Mouse (Mus musculus) forebrain, embryonic 16.5 days (tissue): ENCODE results near the gene Tbc1d9. TPM values are rescaled to one million over a fixed set of nuclear protein-coding genes. Genes with fewer than 3 reads are reported as not detected.

Source experiments
- polyA plus RNA-seq: library from polyadenylated mRNA; unstranded; fragments of >200 nt; fragmentation: Nextera tagmentation; extraction: Ambion mirVana; gene quantifications from 2 replicates; pipeline ENCODE4 v1.2.1, GENCODE M21; 2015

The Tbc1d9 gene
- polyA plus RNA-seq, 1 experiment from 2014 or later: 15.1 TPM

Other genes starting within 250 kb of the Tbc1d9 start
- gene Gm10645, start 818 bp downstream of the Tbc1d9 start, polyA plus RNA-seq: 5.4 and 8.0 TPM in 2 replicates
- gene Ucp1, start 125.0 kb downstream of the Tbc1d9 start, polyA plus RNA-seq: not detected in 2 replicates
- 31.0 and 33.1 TPM in 2 replicates for gene Elmod2, start 167.1 kb downstream of the Tbc1d9 start, polyA plus RNA-seq
- gene Mgat4d, start 183.1 kb downstream of the Tbc1d9 start, polyA plus RNA-seq: not detected in 2 replicates
- 6.7 and 8.1 TPM in 2 replicates for gene Clgn, start 224.5 kb downstream of the Tbc1d9 start, polyA plus RNA-seq